Mouse (Mus musculus) hindbrain, embryonic 10.5 days (tissue): Measurements from ENCODE around the gene Shroom4. TPM values are rescaled to one million over a fixed set of nuclear protein-coding genes. Genes with fewer than 3 reads are reported as not detected.

Source experiments
- DNase-seq: peaks from one replicate; pipeline ENCODE4 v3.0.0-alpha.2; 2017; ENCODE audit warnings: low spot score
- H3K27ac ChIP-seq: fragments of 300-500 bp; sonication (generic); 2 replicates; pipeline ENCODE4 v1.5.1; 2016; ENCODE audit warnings: mild to moderate bottlenecking, moderate library complexity
- H3K27me3 ChIP-seq: fragments of 300-500 bp; sonication (generic); 2 replicates; pipeline ENCODE4 v1.6.1; 2016; ENCODE audit warnings: mild to moderate bottlenecking; ENCODE audit not compliant: poor library complexity, insufficient read depth, severe bottlenecking
- H3K36me3 ChIP-seq: fragments of 300-500 bp; sonication (generic); 2 replicates; pipeline ENCODE4 v1.6.1; 2016; ENCODE audit warnings: mild to moderate bottlenecking, moderate library complexity
- H3K4me1 ChIP-seq: fragments of 300-500 bp; sonication (generic); replicated peaks from 2 replicates; pipeline ENCODE4 v1.6.1; 2016; ENCODE audit warnings: mild to moderate bottlenecking
- H3K4me3 ChIP-seq: fragments of 300-500 bp; sonication (generic); 2 replicates; pipeline ENCODE4 v1.5.1; 2016; ENCODE audit warnings: mild to moderate bottlenecking, moderate library complexity
- H3K9me3 ChIP-seq: fragments of 300-500 bp; sonication (generic); 2 replicates; pipeline ENCODE4 v1.6.1; 2016; ENCODE audit warnings: mild to moderate bottlenecking, moderate library complexity
- WGBS: fragments of 180-500 bp; shearing (Covaris S2); methylation state at CpG from one replicate; pipeline ENCODE4 v1.1.7; 2016; 5-methylcytosine and 5-hydroxymethylcytosine counted together
- polyA plus RNA-seq: library from polyadenylated mRNA; unstranded; fragments of >200 nt; fragmentation: Nextera tagmentation; extraction: Ambion mirVana; gene quantifications from 2 replicates; pipeline ENCODE4 v1.2.1, GENCODE M21; 2016

Gene Shroom4
- polyA plus RNA-seq, 1 experiment from 2014 or later: 4.1 TPM

- Histone ChIP-seq H3K27me3 (no peaks in the 10 kb centered on the region), H3K36me3 (no peaks in the 10 kb centered on the region), H3K4me1 (no peaks in the 10 kb centered on the region), H3K27ac (no peak overlapping the region), H3K4me3 (no peak overlapping the region), H3K9me3 (no peaks in the 10 kb centered on the region)
- no peak for DNase-seq
- WGBS: 59% methylated on average over 2 of the region's 2 CpGs
Measured at GRCm38 (mm10) chrX:6518421-6518820, 118.8 kb downstream of the Shroom4 start.

- no peak for DNase-seq
- Histone ChIP-seq H3K4me1 (no peaks in the 10 kb centered on the region), H3K9me3 (no peaks in the 10 kb centered on the region), H3K27me3 (no peaks in the 10 kb centered on the region), H3K36me3 (no peaks in the 10 kb centered on the region), H3K4me3 (no peak overlapping the region), H3K27ac (no peak overlapping the region)
- WGBS: 77% methylated on average over 2 of the region's 2 CpGs
Measured at GRCm38 (mm10) chrX:6522935-6523334, 123.3 kb downstream of the Shroom4 start.

GRCm38 (mm10) chrX:6536636-6537035 is 137.0 kb downstream of the Shroom4 start:
- Histone ChIP-seq H3K4me1 (no peaks in the 10 kb centered on the region), H3K27ac (no peak overlapping the region), H3K4me3 (no peak overlapping the region), H3K36me3 (no peaks in the 10 kb centered on the region), H3K27me3 (no peaks in the 10 kb centered on the region), H3K9me3 (no peaks in the 10 kb centered on the region)
- no peak for DNase-seq
- 84% methylated on average over 2 of the region's 2 CpGs for WGBS

- no peak for DNase-seq
- Histone ChIP-seq H3K9me3 (no peaks in the 10 kb centered on the region), H3K36me3 (no peaks in the 10 kb centered on the region), H3K4me3 (no peak overlapping the region), H3K27ac (no peak overlapping the region), H3K4me1 (no peaks in the 10 kb centered on the region), H3K27me3 (no peaks in the 10 kb centered on the region)
- 91% methylated on average over 2 of the region's 2 CpGs for WGBS
Measured at GRCm38 (mm10) chrX:6537689-6538088, 138.0 kb downstream of the Shroom4 start.

GRCm38 (mm10) chrX:6565066-6565465 is 165.4 kb downstream of the Shroom4 start:
- Histone ChIP-seq H3K4me3 (no peak overlapping the region), H3K36me3 (no peaks in the 10 kb centered on the region), H3K27ac (no peak overlapping the region), H3K9me3 (no peaks in the 10 kb centered on the region), H3K27me3 (no peaks in the 10 kb centered on the region), H3K4me1 (no peaks in the 10 kb centered on the region)
- DNase-seq: no peak
- WGBS: 85% methylated on average over 1 of the region's 1 CpGs

- WGBS: 29% methylated on average over 1 of the region's 1 CpGs
- Histone ChIP-seq H3K4me3 (no peak overlapping the region), H3K9me3 (no peaks in the 10 kb centered on the region), H3K27ac (no peak overlapping the region), H3K4me1 (no peaks in the 10 kb centered on the region), H3K27me3 (no peaks in the 10 kb centered on the region), H3K36me3 (no peaks in the 10 kb centered on the region)
- DNase-seq: no peak
Measured at GRCm38 (mm10) chrX:6574511-6574910, 174.9 kb downstream of the Shroom4 start.

- Histone ChIP-seq H3K27me3 (no peaks in the 10 kb centered on the region), H3K4me3 (no peak overlapping the region), H3K9me3 (no peaks in the 10 kb centered on the region), H3K36me3 (no peaks in the 10 kb centered on the region), H3K4me1 (no peaks in the 10 kb centered on the region), H3K27ac (no peak overlapping the region)
- no peak for DNase-seq
- WGBS: 56% methylated on average over 7 of the region's 7 CpGs
Measured at GRCm38 (mm10) chrX:6577001-6577400, 177.3 kb downstream of the Shroom4 start.

- Histone ChIP-seq H3K36me3 (peaks cover 28% of the 10 kb centered on the region), H3K9me3 (no peaks in the 10 kb centered on the region), H3K4me1 (no peaks in the 10 kb centered on the region), H3K4me3 (no peak overlapping the region), H3K27me3 (no peaks in the 10 kb centered on the region), H3K27ac (no peak overlapping the region)
- DNase-seq: no peak
- 82% methylated on average over 6 of the region's 6 CpGs for WGBS
Measured at GRCm38 (mm10) chrX:6580671-6581070, 181.0 kb downstream of the Shroom4 start.

GRCm38 (mm10) chrX:6581181-6581580 is 181.5 kb downstream of the Shroom4 start:
- no peak overlapping the region for H3K27ac ChIP-seq
- 80% methylated on average over 1 of the region's 1 CpGs for WGBS
- no peaks in the 10 kb centered on the region for H3K27me3 ChIP-seq
- no peaks in the 10 kb centered on the region for H3K9me3 ChIP-seq
- no peaks in the 10 kb centered on the region for H3K4me1 ChIP-seq
- H3K36me3 ChIP-seq: peaks cover 28% of the 10 kb centered on the region
- DNase-seq: no peak
- H3K4me3 ChIP-seq: no peak overlapping the region

GRCm38 (mm10) chrX:6582646-6583045 is 183.0 kb downstream of the Shroom4 start:
- H3K27ac ChIP-seq: no peak overlapping the region
- no peaks in the 10 kb centered on the region for H3K27me3 ChIP-seq
- no peak overlapping the region for H3K4me3 ChIP-seq
- no peaks in the 10 kb centered on the region for H3K4me1 ChIP-seq
- no peaks in the 10 kb centered on the region for H3K9me3 ChIP-seq
- no peak for DNase-seq
- WGBS: 95% methylated on average over 2 of the region's 2 CpGs
- peaks cover 28% of the 10 kb centered on the region for H3K36me3 ChIP-seq

GRCm38 (mm10) chrX:6594183-6594582 is 194.5 kb downstream of the Shroom4 start:
- no peaks in the 10 kb centered on the region for H3K27me3 ChIP-seq
- no peaks in the 10 kb centered on the region for H3K4me1 ChIP-seq
- 84% methylated on average over 3 of the region's 3 CpGs for WGBS
- DNase-seq: no peak
- H3K36me3 ChIP-seq: no peaks in the 10 kb centered on the region
- no peaks in the 10 kb centered on the region for H3K9me3 ChIP-seq
- no peak overlapping the region for H3K27ac ChIP-seq
- H3K4me3 ChIP-seq: no peak overlapping the region

GRCm38 (mm10) chrX:6654024-6654423 is 254.4 kb downstream of the Shroom4 start:
- Histone ChIP-seq H3K4me1 (no peaks in the 10 kb centered on the region), H3K27me3 (no peaks in the 10 kb centered on the region), H3K9me3 (no peaks in the 10 kb centered on the region), H3K36me3 (no peaks in the 10 kb centered on the region), H3K27ac (no peak overlapping the region), H3K4me3 (no peak overlapping the region)
- WGBS: 9% methylated on average over 2 of the region's 2 CpGs
- DNase-seq: no peak

GRCm38 (mm10) chrX:6658820-6659324 is 259.2 kb downstream of the Shroom4 start:
- H3K36me3 ChIP-seq: no peaks in the 10 kb centered on the region
- WGBS: 96% methylated on average over 1 of the region's 1 CpGs
- H3K4me3 ChIP-seq: no peak overlapping the region
- H3K27ac ChIP-seq: no peak overlapping the region
- H3K9me3 ChIP-seq: no peaks in the 10 kb centered on the region
- H3K27me3 ChIP-seq: no peaks in the 10 kb centered on the region
- no peak for DNase-seq
- no peaks in the 10 kb centered on the region for H3K4me1 ChIP-seq
